Mouse (Mus musculus) adrenal gland (tissue): ENCODE measurements around the gene Tppp2.

Experiments used
- intact Hi-C: fragments of 180-260 bp; cut with DNase I; formaldehyde crosslinking; loops from one replicate; pipeline ENCODE4 v1.15.1; 2025
- long read RNA-seq, 2 experiments: library from polyadenylated mRNA; unstranded; transcript quantifications; one replicate each; pipeline ENCODE4 v2.0.0; 2020; ENCODE audit warnings: borderline replicate concordance in 1 of 2; ENCODE audit not compliant: insufficient replicate concordance in 1 of 2

The Tppp2 gene
- long read RNA-seq, experiment 1 = 0 reads
- long read RNA-seq, experiment 2 = 0 reads

DNA sequence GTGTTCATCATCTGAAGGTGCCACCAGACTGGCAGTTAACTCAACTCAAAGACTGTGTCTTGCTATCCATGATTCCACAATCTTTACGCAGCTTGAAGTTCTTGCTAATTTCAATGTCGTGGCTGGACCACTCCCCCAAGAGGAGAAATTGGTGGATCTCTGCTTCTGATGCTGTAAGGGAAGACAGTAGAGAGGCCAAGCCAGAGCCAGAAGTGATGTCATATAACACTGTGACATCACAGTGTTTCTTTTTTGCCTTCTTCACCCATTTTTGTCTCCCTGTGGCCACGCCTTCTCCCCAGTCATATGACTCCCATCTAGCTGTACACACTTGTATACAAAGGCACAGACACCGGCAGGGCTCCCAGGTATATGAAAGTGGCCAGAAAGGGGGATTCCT lies at the start of gene Tppp2:
Gene Tppp2 (plus strand): TSS at position 301 of the 400 bp plus-strand sequence.
- intact Hi-C loops = no loop called here

DNA sequence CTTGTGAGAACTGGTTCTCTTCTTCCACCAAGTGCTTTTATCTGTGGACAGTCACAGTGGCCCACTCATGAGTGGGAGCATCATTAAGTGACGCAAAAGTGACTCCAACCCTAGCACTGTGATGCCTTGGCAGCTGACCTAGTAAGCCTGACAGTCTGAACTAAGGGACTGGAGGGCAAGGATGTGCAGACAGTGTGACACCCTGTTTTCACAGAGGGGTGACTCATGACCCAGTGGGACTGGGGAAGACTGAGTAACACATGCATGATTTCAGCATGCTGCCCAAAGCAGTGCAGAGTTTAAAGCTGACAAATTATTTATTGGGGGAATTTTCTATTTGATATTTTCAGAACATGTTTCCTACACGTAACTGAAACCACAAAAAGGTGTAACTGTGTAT lies 47.5 kb upstream of the Tppp2 start:
- intact Hi-C loops = no loop called here

DNA sequence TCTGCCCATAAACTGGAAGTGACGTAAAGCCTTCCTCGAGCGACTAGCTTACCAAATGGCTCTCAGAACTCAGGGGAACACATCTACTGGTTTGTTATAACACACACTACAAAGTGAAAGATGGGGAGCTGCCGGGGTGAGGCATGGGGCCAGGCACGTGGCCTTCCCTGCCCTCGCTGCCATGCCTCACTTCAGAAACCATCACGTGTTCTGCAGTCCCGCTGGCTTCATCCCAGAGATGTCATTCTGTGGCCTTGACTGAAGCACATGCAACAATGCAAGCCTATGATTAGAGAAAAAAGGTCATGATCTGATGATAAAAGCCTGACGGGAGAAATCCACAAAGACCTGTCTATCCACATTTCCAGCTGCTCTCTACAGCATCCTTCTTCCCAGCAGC lies 46.5 kb upstream of the Tppp2 start:
- intact Hi-C loops = no loop called here

DNA sequence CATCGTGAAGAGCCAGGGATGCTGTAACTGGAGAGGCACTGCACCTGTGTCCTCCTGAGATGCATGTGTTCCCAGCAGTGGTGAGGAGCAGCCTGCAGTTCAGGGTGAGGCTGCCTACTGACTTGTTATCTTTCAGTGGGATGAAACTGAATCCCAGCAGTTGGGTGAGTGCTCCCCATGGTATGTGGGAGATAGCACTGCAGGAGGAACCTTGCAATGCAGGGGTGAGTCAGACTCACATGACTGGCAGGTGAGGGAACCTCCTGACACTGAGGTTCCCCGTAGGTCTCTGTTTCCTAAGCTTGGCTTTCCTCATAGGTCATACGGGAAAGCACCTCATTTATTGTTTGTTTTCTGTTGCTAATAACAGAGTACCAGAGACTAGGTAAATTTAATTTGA lies 40.7 kb upstream of the Tppp2 start:
- intact Hi-C loops = no loop called here

DNA sequence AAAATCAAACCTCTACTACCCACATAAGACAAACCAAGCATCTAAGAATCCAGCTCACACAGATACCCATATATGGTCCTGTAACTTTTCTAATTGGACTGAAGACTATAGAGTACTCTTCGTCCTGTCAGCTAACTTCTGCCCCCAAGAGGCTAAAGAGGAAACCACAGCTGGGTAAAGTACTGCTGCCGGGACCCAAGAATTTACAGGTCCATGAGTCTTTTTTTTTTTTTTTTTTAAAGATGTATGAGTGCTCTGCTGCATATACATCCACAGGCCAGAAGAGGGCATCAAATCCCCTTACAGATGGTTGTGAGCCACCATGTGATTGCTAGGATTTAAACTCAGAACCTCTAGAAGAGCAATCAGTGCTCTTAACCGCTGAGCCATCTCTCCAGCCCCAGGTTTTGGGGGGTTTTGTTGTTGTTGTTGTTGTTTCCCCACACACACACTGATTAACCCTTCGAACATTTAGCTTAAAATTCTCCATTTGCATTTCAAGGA lies 34.6 kb upstream of the Tppp2 start:
- intact Hi-C loops = no loop called here

DNA sequence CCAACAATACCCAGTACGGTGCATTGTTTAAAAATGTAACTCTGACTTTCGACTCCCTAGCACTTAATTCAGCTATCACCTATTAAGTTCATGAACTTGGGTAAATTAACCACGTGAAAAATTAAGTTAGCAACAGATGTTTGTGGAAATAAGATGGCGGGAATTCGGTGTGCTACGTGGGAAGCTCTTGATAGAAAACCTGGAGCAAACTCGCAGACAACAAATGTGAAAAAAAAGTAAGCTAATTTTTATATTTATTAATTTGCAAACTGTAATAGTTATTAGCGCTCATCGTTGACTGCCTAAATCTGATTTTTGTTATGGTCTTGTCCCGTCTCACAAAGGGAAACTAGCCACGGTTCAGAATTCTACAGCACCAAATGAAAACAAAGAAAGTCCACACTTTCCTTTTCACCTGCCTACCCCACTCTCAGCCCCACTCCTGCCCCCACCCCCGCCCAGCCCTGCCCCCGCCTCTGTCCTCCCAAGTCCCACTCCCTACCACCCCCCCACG lies 34.1 kb upstream of the Tppp2 start:
- intact Hi-C loops = no loop called here

DNA sequence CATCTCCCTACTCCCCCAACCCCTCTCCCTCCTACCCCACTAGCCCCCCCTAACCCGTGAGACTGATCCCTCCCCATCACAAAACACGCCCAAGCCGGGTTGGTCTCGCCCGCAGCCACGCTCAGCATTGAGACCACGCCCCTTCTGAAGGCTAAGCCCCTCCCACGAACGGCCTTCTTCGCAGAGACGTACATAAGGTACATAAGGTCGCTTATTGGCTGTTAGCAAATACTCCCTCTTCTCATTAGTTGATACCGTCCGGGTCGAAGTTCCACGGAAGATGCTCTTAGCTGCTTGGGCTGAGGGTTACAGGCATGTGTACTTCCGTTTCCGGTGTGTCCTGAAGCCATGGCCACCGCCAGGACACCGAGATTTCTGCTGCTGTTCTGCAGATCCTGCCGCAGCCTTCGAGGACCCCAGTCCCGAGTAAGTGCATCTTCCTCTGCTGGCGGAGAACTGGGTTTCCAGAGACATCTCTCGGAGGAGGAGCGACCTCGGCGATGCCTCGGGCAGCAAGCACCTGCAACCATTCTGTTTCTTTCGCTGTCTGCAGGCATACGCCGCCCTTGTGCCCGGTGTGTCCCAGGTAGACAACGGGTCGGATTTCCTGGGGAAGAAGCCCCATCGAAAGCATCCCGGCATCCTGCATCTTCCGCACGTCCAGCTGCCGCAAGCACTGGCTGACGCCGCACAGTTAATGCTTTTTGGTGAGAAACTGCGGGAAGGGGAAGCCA lies 33.5 kb upstream of the Tppp2 start, which contains the start of gene Mettl17:
Gene Mettl17 (plus strand): TSS at position 245 of the 734 bp plus-strand sequence.
- intact Hi-C loops = no loop called here

DNA sequence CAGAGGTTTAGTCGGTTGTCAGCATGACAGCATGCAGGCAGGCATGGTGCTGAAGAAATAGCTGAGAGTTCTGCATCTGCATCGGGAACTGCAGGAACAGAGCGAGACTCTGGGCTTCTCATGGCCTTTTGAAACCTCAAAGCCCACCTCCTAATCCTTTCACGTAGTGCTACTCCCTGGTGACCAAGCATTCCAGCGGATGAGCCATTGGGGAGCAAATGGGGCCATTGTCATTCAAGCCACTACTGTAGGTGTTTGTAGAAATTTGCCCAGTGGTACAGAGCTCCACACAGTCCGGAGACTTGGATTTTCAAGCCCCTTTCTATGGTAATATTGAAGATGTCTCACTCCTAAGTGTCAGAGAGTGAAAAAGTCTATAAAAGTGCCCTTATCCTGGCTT lies 32.2 kb upstream of the Tppp2 start:
- intact Hi-C loops = no loop called here

DNA sequence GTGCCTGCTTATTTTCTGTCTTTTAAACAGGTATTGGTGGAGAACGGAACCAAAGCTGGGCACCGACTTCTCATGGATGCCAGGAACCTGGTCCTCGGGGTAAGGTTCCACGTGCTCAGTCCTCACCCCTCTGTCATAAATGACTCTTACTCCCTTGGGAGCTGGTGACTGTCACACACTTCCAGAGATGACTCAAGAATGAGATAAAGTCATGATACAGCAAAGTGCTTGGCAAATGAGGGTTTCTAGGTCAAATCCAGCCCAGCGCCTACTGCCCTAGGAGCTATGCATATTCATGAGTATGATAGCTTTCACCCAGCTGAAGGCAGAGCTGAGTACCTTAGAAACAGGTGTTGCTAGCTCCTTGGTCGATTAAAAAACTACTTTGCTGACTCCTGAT lies 28.4 kb upstream of the Tppp2 start:
- intact Hi-C loops = no loop called here

DNA sequence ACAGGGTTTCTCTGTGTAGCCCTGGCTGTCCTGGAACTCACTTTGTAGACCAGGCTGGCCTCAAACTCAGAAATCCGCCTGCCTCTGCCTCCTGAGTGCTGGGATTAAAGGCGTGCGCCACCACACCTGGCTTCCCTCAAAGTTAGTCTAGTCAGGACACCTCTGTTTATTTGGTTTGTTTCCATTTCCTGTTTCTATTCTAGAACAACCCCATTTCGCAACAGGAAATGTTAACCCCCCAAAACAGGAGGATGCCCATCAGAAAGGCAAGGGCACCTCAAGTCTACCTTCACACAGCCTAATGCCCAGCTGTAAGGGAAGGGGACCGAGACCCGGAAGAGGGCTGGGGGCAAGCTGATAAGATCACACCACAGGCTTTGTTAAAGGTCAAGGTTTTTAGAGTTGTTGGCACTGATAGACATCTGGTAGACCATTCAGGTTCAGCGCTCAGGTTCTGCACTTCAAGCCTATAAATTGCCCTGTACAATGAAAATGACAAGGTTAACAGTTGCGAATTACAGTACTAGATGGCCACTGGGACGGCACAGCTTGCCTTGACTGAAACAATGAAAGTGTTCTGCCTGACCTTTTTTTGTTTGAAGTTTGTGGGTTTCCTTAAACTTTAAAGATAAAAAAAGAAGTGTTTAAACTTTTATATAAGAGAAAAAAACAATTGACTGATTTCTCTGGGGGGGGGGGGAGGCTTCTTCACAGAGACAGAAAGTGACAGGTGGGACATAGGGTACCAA lies 25.9 kb upstream of the Tppp2 start, which contains the start of gene Slc39a2:
Gene Slc39a2 (plus strand): TSS at position 699 of the 749 bp plus-strand sequence.
- intact Hi-C loops = no loop called here

DNA sequence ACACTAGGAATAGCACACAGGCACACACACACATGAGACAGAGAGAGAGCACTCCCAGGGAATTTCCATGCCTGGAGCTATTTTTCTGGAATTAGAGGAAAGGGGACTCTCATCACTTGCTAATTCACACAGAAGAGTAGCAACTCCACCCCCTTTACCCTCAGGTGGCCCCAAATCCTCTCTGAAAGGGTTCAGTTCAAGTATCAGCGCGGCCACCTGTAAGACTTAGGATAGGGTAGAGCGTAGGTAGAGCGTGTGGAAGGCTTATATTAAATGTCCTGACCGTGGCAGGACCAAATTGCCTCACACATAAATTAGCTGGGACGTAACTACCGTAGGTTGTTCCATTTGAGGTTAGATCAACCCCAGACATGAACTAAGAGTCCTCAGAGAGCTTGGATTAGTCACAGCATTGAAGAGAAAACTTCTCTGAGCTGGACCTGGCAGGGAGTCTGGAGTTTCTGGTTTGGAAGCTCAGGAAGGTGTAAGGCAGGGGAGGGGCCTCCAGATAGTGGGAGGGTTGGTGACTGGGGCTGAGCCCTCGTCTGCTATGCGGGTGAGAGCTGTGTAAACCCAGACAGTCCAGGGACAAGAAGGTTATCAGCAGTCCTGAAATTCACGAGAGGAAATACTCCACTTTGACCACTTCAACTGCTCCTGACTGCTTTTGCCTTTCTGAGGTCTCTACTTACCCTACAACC lies 25.0 kb upstream of the Tppp2 start:
- intact Hi-C loops = no loop called here

DNA sequence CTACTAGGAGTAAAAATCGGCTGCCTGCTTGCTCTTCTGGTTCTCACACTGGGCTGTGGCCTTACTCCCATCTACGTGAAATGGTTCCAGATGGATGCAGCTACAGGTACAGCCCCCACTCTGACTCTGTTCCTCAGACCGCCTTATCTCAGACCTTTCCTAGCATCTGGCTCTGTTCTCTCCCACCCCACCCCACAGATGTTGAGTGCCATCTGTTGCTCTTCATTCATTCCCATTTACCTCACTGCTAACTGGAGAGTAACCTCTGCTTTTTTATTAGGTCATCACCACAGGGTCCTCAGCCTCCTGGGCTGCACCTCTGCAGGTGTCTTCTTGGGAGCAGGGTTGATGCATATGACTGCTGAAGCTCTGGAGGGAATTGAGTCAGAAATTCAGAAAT lies 24.4 kb upstream of the Tppp2 start:
- intact Hi-C loops = no loop called here

DNA sequence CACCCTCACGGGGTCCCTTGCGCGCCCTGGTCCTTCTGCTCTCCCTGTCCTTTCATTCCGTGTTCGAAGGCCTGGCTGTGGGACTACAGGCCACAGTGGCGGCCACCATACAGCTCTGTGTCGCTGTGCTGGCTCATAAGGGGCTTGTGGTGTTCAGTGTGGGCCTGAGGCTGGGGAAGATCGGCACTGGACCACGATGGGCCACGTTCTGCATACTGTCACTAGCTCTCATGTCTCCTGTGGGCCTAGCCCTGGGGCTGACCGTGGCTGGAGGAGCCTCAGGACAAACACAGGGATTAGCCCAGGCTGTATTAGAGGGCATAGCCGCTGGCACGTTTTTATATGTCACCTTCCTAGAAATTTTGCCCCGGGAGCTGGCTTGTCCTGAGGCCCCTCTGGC lies 23.2 kb upstream of the Tppp2 start:
- intact Hi-C loops = no loop called here

DNA sequence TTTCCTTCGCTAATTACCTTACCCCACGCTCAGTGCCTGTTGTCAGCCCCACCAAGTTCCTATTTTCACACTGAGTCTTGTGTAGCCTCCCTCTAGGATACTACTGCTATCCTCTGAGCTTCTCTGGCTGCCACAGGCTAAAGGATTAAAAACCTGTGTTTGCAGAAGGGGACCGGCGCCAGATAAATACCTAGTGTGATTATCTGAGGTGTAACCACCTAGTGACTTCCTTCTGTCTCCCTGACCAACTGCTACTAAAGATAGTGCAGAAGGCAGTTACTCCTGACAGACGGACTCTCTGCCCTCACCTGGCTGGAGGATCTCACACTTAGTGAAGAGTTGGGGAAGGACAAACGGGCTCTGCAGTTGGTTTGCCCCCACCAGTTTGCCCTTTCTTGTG lies 22.2 kb upstream of the Tppp2 start:
- intact Hi-C loops = no loop called here

DNA sequence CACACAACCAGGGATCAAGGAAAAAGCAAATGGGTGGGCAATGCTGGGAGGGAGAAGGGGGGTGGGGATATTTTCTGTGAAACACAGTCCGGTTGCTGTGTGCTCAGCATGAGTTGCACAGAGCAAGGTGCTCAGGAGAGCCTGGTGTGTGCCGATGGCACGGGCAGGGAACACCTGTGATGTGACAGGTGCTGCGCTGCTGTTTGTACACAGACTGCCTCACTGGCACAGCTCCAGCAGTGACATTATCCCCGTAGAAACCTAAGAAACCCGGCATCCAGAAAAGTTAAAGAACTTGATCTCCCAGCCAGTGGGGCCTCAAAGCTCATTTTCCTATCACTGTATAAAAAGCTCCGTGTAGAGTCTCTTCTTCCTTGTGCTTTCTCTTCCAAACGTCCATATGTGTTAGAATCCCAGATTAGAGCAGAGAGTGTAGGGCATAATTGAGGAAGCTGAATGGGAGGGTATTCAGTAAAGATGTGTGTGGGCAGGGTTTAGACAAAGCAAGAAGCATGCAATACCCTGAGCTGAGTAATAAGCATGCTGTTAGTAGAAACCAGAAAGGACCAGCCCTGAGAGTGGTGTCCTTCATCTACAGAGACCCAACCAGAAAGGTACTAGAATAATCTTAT lies 21.6 kb upstream of the Tppp2 start:
- intact Hi-C loops = no loop called here

DNA sequence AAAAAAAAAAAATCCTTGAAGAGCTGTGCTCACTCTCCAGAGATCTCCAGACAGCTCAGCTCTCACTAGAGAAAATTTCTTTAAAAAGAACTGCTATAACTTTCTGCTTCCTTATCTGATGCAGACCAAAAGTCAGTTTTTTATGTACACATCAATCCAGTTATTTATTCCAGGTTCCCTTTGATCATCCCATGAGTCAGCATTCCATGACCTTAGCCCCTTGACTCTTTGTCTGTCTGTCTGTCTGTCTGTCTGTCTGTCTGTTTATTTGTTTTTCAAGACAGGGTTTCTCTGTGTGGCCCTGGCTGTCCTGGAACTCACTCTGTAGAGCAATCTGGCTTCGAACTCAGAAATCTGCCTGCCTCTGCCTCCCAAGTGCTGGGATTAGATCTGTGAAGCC lies 18.9 kb upstream of the Tppp2 start:
- intact Hi-C loops = no loop called here

DNA sequence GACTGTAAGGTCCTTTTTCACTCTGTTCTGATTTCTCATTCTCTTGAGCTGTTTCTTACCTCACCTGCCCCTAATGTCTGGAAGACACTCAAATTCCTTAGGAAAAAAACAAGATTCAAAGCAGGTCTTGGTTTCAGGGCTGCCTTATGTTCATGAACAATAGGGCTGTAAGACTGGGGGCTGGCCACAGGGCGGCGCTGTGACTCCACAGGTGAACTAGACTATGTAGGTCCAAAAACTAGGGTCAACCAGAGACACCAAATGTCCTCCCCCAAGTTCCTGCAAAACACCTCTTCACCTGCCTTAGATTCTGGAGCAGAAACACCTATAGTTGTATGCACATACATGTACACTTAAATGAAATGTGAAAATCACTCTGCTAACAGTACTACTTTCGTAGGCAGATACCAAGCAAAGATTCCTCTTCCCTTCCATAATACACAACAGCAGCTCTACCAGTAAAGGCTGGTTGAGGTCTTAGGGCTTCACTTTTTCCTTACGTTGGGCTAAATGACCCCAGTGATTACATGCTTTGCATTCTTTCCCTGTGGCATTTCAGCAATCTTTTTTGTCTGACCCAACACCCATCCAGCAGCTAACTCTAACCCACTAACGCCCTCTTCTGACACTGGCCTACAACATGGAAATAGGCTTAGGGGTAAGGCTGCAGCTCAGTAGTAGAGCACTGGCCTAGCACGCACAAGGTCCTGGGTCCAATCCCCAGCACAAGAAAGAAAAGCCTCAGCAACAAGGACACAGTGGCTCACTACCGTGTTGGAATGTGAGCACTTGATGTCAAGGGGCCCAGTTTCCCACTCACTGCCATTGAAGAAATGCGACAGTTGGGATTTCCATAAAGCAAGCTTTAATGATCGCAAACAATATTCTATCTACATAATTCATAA lies 15.2 kb upstream of the Tppp2 start:
- intact Hi-C loops = loop anchor here (2.0 kb wide), 1 partner anchor 28 kb away; no protein-coding TSS in a partner anchor

DNA sequence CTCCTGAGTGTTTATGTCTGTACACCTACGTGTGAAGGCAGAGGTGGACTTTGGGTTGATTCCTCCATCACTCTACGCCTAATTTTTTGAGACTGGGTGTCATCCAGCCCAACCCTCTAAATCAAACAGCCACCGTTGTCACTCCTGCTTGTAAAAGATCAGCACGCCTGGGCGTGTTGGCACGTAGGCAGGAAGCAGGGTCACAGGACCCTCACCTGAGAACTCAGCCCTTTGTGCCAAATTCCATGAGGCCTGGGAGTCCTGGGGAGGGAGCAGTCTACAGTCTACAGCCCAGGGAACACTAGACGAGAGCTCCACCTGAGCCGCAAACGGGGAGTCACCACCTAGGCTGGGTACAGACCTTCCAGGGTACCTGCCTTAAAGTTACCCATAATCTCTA lies 14.4 kb upstream of the Tppp2 start:
- intact Hi-C loops = loop anchor here (2.0 kb wide), 1 partner anchor 27 kb away; no protein-coding TSS in a partner anchor

DNA sequence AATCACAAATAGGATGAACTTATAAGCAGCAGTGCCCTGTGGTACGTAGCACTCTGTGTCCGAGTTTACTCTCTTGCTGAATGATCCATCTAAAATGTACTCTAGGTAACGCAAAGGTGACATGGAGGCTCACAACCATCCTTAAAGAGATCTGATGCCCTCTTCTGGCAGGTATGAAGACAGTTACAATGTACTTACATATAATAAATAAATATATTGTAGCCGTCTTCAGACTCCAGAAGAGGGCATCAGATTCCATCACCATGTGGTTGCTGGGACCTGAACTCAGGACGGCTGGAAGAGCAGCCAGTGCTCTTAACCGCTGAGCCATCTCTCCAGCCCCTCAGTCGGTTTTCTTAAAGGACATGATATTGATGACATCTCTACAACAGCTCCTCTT lies 13.5 kb upstream of the Tppp2 start:
- intact Hi-C loops = loop anchor here (5.0 kb wide), 1 partner anchor 103 kb away; no protein-coding TSS in a partner anchor

DNA sequence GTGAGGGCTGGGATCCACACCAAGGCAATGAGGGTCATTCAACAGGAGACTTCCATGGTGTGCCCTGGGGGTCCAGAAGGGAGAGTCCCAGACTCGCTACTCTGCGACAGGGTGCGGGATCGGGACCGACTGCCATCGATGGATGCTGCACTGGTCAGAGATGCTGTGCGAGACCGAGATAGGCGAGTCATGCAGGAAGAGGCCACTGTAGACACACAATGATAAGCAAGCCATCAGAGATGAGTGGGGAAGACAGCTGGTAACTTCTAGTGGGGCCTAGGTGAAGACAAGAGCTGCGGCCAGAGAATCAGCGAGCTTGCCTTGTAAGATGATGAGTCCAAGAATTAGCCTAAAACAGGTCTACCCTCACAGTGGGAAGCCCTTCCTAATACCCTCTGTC lies 12.1 kb upstream of the Tppp2 start:
- intact Hi-C loops = loop anchor here (2.0 to 5.0 kb wide), 2 partner anchors 19 to 101 kb away; no protein-coding TSS in a partner anchor
